Mouse (Mus musculus) small intestine, adult 2 months (tissue): ENCODE measurements around the gene Epas1. TPM values are rescaled to one million over a fixed set of nuclear protein-coding genes. Genes with fewer than 3 reads are reported as not detected.

ENCODE experiments used
- H3K27ac ChIP-seq: fragments of 200-500 bp; 2 replicates; pipeline ENCODE4 v1.5.1; 2012; ENCODE audit warnings: low read depth, low read length, control low read depth, inconsistent platforms; ENCODE audit not compliant: insufficient read depth
- H3K27me3 ChIP-seq: fragments of 200-500 bp; 2 replicates; pipeline ENCODE4 v1.6.1; 2012; ENCODE audit warnings: mild to moderate bottlenecking, moderate library complexity, low read length, inconsistent platforms; ENCODE audit not compliant: control insufficient read depth, insufficient read depth
- H3K36me3 ChIP-seq: fragments of 200-500 bp; 2 replicates; pipeline ENCODE4 v1.6.1; 2012; ENCODE audit warnings: mild to moderate bottlenecking, low read length, control low read depth, inconsistent platforms; ENCODE audit not compliant: control insufficient read depth, insufficient read depth
- H3K4me1 ChIP-seq: fragments of 200-500 bp; 2 replicates; pipeline ENCODE4 v1.6.1; 2012; ENCODE audit warnings: low read length, inconsistent platforms, mixed read lengths; ENCODE audit not compliant: control insufficient read depth, insufficient read depth, insufficient read length
- H3K4me3 ChIP-seq: fragments of 200-500 bp; 2 replicates; pipeline ENCODE4 v1.5.1; 2012; ENCODE audit warnings: low read depth, mild to moderate bottlenecking, control low read depth, inconsistent platforms, low read length, moderate library complexity
- CTCF ChIP-seq: fragments of 200-500 bp; IDR thresholded peaks from 2 replicates; pipeline ENCODE4 v1.5.1; 2012; ENCODE audit warnings: low read depth, mild to moderate bottlenecking, control low read depth, inconsistent platforms, low read length, moderate library complexity, mixed read lengths; ENCODE audit not compliant: insufficient replicate concordance, insufficient read length; ENCODE audit errors: extremely low read depth
- POLR2A ChIP-seq: fragments of 200-500 bp; IDR thresholded peaks from 2 replicates; pipeline ENCODE4 v1.6.1; 2012; ENCODE audit warnings: low read depth, mild to moderate bottlenecking, control low read depth, inconsistent platforms, low read length, moderate library complexity
- WGBS: fragments of 180-500 bp; shearing (Covaris S2); methylation state at CpG from one replicate; pipeline ENCODE4 v1.1.7; 2018; 5-methylcytosine and 5-hydroxymethylcytosine counted together
- polyA plus RNA-seq: library from polyadenylated mRNA; depleted of rRNA; stranded (reverse); fragments of >200 nt; gene quantifications from 2 replicates; pipeline ENCODE4 v1.2.3, GENCODE M21; 2012

Gene Epas1
- polyA plus RNA-seq, 1 experiment, result 52.0 TPM

DNA sequence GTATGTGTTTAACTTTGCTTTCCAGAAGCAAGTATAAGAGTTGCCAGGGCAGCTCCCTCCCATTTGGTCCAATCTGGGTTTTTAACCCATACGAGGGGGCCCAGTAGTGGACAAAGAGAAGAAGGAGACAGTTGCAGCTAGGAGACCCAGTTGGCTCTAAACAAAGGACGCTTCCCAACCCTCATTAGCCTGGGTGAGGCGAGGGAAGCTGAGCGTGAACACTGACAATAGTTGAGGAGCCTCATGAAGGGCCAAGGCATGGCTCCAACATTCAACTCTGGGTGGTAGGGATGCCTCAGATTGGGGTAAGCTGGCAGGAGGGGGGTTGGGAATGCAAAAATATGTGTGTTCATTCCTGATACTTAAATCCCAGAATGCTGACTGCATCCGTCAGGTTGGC is 85.8 kb downstream of the Epas1 start:
- no peaks in the 10 kb centered on the region for H3K27me3 ChIP-seq
- H3K4me3 ChIP-seq, result no peak overlapping the region
- TF ChIP-seq POLR2A (no peak), CTCF (no peak)
- WGBS, result 80% methylated on average over 5 of the region's 5 CpGs
- no peak overlapping the region for H3K27ac ChIP-seq
- H3K36me3 ChIP-seq, result no peaks in the 10 kb centered on the region
- no peaks in the 10 kb centered on the region for H3K4me1 ChIP-seq

GRCm38 (mm10) chr17:86850700-86851337 is 97.3 kb downstream of the Epas1 start:
- Histone ChIP-seq H3K36me3 (no peaks in the 10 kb centered on the region), H3K27ac (no peak overlapping the region), H3K27me3 (no peaks in the 10 kb centered on the region), H3K4me1 (no peaks in the 10 kb centered on the region), H3K4me3 (no peak overlapping the region)
- WGBS, result 46% methylated on average over 9 of the region's 9 CpGs
- TF ChIP-seq CTCF (no peak), POLR2A (no peak)

DNA sequence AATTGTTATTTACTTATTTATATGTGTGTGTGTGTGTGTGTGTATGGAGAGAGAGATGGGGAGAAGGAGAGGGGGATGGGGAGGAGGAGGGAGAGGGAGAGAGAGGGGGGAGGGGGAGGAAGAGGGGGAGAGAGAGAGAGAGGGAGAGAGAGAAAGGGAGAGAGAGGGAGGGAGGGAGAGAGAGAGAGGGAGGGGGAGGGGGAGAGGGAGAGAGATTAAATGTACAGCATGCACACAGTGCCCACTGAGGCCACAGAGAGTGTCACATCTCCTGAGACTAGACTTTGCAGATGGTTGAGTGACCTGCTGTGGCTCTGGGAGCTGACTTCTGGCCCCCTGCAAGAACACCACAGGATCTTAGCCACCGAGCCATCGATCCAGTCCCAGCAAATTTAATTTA is 98.3 kb downstream of the Epas1 start:
- WGBS, result 87% methylated on average over 2 of the region's 2 CpGs
- H3K4me3 ChIP-seq, result no peak overlapping the region
- no peaks in the 10 kb centered on the region for H3K27me3 ChIP-seq
- TF ChIP-seq POLR2A (no peak), CTCF (no peak)
- no peak overlapping the region for H3K27ac ChIP-seq
- no peaks in the 10 kb centered on the region for H3K4me1 ChIP-seq
- no peaks in the 10 kb centered on the region for H3K36me3 ChIP-seq

- TF ChIP-seq POLR2A (no peak), CTCF (no peak)
- H3K4me3 ChIP-seq, result no peak overlapping the region
- H3K27ac ChIP-seq, result no peak overlapping the region
- no peaks in the 10 kb centered on the region for H3K27me3 ChIP-seq
- no peaks in the 10 kb centered on the region for H3K4me1 ChIP-seq
- WGBS, result 53% methylated on average over 13 of the region's 13 CpGs
- no peaks in the 10 kb centered on the region for H3K36me3 ChIP-seq
Observed at GRCm38 (mm10) chr17:86852591-86853031, 99.1 kb downstream of the Epas1 start.

- Histone ChIP-seq H3K36me3 (no peaks in the 10 kb centered on the region), H3K4me1 (no peaks in the 10 kb centered on the region), H3K27me3 (no peaks in the 10 kb centered on the region), H3K27ac (no peak overlapping the region), H3K4me3 (no peak overlapping the region)
- WGBS, result 92% methylated on average over 8 of the region's 8 CpGs
- TF ChIP-seq CTCF (no peak), POLR2A (no peak)
Observed at GRCm38 (mm10) chr17:86870586-86870985, 117.1 kb downstream of the Epas1 start.

DNA sequence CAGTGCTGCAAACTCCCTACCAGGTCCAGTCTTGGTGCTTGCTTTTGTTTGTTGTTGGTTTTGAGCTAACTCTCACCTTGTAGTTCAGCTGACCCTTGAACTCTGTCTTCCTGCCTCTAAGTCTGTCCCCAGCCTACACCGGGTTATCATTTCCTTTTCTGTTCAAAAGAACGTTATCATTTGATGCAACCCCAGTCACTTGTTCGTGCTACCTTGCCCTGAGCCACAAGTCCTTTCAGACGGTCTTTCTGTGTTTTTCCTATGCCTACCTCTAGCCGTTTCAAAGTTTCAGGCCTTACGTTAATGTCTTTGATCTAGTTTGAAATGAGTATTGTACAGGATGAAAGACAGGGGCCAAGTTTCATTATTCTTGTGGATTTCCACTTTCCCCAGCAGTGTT is 119.1 kb downstream of the Epas1 start:
- H3K27me3 ChIP-seq, result no peaks in the 10 kb centered on the region
- TF ChIP-seq CTCF (no peak), POLR2A (no peak)
- WGBS, result 43% methylated on average over 6 of the region's 6 CpGs

DNA sequence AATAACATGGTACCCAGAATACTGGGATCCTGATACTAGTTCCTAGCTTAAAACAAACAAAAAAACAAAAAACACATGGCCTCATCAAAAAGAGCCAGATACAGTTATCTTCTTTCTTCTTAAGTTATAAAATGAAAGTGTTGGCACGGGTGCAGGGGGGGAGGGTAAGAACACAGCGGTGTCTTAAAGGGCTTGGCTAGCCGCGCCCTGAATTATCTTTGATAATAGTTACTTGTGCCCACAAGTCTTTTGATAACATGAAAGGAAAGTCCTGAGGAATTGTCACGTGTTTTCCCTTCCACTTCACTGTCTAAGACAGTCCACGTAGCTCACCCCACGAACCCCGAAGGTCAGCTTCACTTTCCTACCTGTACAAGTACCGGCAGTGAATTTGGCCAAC is 123.4 kb downstream of the Epas1 start:
- no peak overlapping the region for H3K4me3 ChIP-seq
- H3K27ac ChIP-seq, result no peak overlapping the region
- H3K4me1 ChIP-seq, result peaks cover 10% of the 10 kb centered on the region; the same call in 1 of the 2 replicates
- H3K27me3 ChIP-seq, result no peaks in the 10 kb centered on the region
- TF ChIP-seq CTCF (no peak), POLR2A (no peak)
- no peaks in the 10 kb centered on the region for H3K36me3 ChIP-seq
- 29% methylated on average over 9 of the region's 9 CpGs for WGBS

More for the DNA sequence above, 119.1 kb downstream of the Epas1 start:
- Histone ChIP-seq H3K27ac (no peak overlapping the region), H3K4me3 (no peak overlapping the region), H3K36me3 (no peaks in the 10 kb centered on the region), H3K4me1 (peaks cover 3% of the 10 kb centered on the region; the same call in 1 of the 2 replicates)
